Mouse (Mus musculus): ENCODE measurements around the gene Prss36. TPM values are rescaled to one million over a fixed set of nuclear protein-coding genes. Genes with fewer than 3 reads are reported as not detected.

Prss36 gene
- total RNA-seq, 2 experiments from 2014 or later = not detected

Other genes starting within 250 kb of the Prss36 start
- 28.8 and 41.3 TPM in 2 replicates for gene Bcl7c, start 237.8 kb downstream of the Prss36 start, total RNA-seq (2015; ENCODE audit: low replicate concordance)
- gene Bcl7c, start 237.8 kb downstream of the Prss36 start, total RNA-seq (2017; ENCODE audit: low replicate concordance) = 3.8 and 4.3 TPM in 2 replicates
- gene Ctf1, start 234.0 kb downstream of the Prss36 start, total RNA-seq (2015; ENCODE audit: low replicate concordance) = 0.63 TPM in 1 of 2 replicates, not detected in the other
- gene Ctf1, start 234.0 kb downstream of the Prss36 start, total RNA-seq (2017; ENCODE audit: low replicate concordance) = not detected in 2 replicates
- gene Ctf2, start 214.6 kb downstream of the Prss36 start, total RNA-seq (2015; ENCODE audit: low replicate concordance) = not detected in 2 replicates
- not detected in 2 replicates for gene Ctf2, start 214.6 kb downstream of the Prss36 start, total RNA-seq (2017; ENCODE audit: low replicate concordance)
- 2.7 and 6.0 TPM in 2 replicates for gene Fbxl19, start 202.2 kb downstream of the Prss36 start, total RNA-seq (2015; ENCODE audit: low replicate concordance)
- gene Fbxl19, start 202.2 kb downstream of the Prss36 start, total RNA-seq (2017; ENCODE audit: low replicate concordance) = 3.1 and 6.2 TPM in 2 replicates
- gene Orai3, start 176.9 kb downstream of the Prss36 start, total RNA-seq (2015; ENCODE audit: low replicate concordance) = 2.9 and 9.0 TPM in 2 replicates
- gene Orai3, start 176.9 kb downstream of the Prss36 start, total RNA-seq (2017; ENCODE audit: low replicate concordance) = 5.7 and 9.8 TPM in 2 replicates
- gene Setd1a, start 170.1 kb downstream of the Prss36 start, total RNA-seq (2015; ENCODE audit: low replicate concordance) = 3.8 and 18.2 TPM in 2 replicates
- 8.9 and 11.3 TPM in 2 replicates for gene Setd1a, start 170.1 kb downstream of the Prss36 start, total RNA-seq (2017; ENCODE audit: low replicate concordance)
- gene Gm49388, start 161.1 kb downstream of the Prss36 start, total RNA-seq (2015; ENCODE audit: low replicate concordance) = 7.5 TPM in 1 of 2 replicates, not detected in the other
- 2.0 and 5.3 TPM in 2 replicates for gene Gm49388, start 161.1 kb downstream of the Prss36 start, total RNA-seq (2017; ENCODE audit: low replicate concordance)
- gene Hsd3b7, start 146.1 kb downstream of the Prss36 start, total RNA-seq (2015; ENCODE audit: low replicate concordance) = 2.7 and 9.2 TPM in 2 replicates
- gene Hsd3b7, start 146.1 kb downstream of the Prss36 start, total RNA-seq (2017; ENCODE audit: low replicate concordance) = 3.8 and 4.3 TPM in 2 replicates
- 9.8 and 24.9 TPM in 2 replicates for gene Stx4a, start 122.4 kb downstream of the Prss36 start, total RNA-seq (2015; ENCODE audit: low replicate concordance)
- gene Stx4a, start 122.4 kb downstream of the Prss36 start, total RNA-seq (2017; ENCODE audit: low replicate concordance) = 17.0 and 17.9 TPM in 2 replicates
- gene Stx1b, start 122.2 kb downstream of the Prss36 start, total RNA-seq (2015; ENCODE audit: low replicate concordance) = not detected in 2 replicates
- gene Stx1b, start 122.2 kb downstream of the Prss36 start, total RNA-seq (2017; ENCODE audit: low replicate concordance) = not detected in 2 replicates
- 6.7 and 11.1 TPM in 2 replicates for gene Zfp646, start 70.5 kb downstream of the Prss36 start, total RNA-seq (2015; ENCODE audit: low replicate concordance)
- gene Zfp646, start 70.5 kb downstream of the Prss36 start, total RNA-seq (2017; ENCODE audit: low replicate concordance) = 14.4 and 15.4 TPM in 2 replicates
- gene Zfp668, start 69.9 kb downstream of the Prss36 start, total RNA-seq (2015; ENCODE audit: low replicate concordance) = 1.5 and 6.1 TPM in 2 replicates
- gene Zfp668, start 69.9 kb downstream of the Prss36 start, total RNA-seq (2017; ENCODE audit: low replicate concordance) = 2.3 and 7.4 TPM in 2 replicates
- gene Prss53, start 55.8 kb downstream of the Prss36 start, total RNA-seq (2015; ENCODE audit: low replicate concordance) = not detected in 2 replicates
- not detected in 2 replicates for gene Prss53, start 55.8 kb downstream of the Prss36 start, total RNA-seq (2017; ENCODE audit: low replicate concordance)
- gene Gm21974, start 51.3 kb downstream of the Prss36 start, total RNA-seq (2015; ENCODE audit: low replicate concordance) = not detected in 2 replicates
- gene Gm21974, start 51.3 kb downstream of the Prss36 start, total RNA-seq (2017; ENCODE audit: low replicate concordance) = not detected in 2 replicates
- 9.8 and 25.7 TPM in 2 replicates for gene Vkorc1, start 51.1 kb downstream of the Prss36 start, total RNA-seq (2015; ENCODE audit: low replicate concordance)
- 0.94 and 2.5 TPM in 2 replicates for gene Vkorc1, start 51.1 kb downstream of the Prss36 start, total RNA-seq (2017; ENCODE audit: low replicate concordance)
- 25.1 and 43.8 TPM in 2 replicates for gene Bckdk, start 42.6 kb downstream of the Prss36 start, total RNA-seq (2015; ENCODE audit: low replicate concordance)
- gene Bckdk, start 42.6 kb downstream of the Prss36 start, total RNA-seq (2017; ENCODE audit: low replicate concordance) = 12.5 and 12.9 TPM in 2 replicates
- 3.5 and 4.4 TPM in 2 replicates for gene Kat8, start 34.2 kb downstream of the Prss36 start, total RNA-seq (2015; ENCODE audit: low replicate concordance)
- 9.5 and 16.4 TPM in 2 replicates for gene Kat8, start 34.2 kb downstream of the Prss36 start, total RNA-seq (2017; ENCODE audit: low replicate concordance)
- gene Prss8, start 16.6 kb downstream of the Prss36 start, total RNA-seq (2015; ENCODE audit: low replicate concordance) = not detected in 2 replicates
- gene Prss8, start 16.6 kb downstream of the Prss36 start, total RNA-seq (2017; ENCODE audit: low replicate concordance) = not detected in 2 replicates
- gene Fus, start 20.7 kb upstream of the Prss36 start, total RNA-seq (2015; ENCODE audit: low replicate concordance) = 59.6 and 159 TPM in 2 replicates
- gene Fus, start 20.7 kb upstream of the Prss36 start, total RNA-seq (2017; ENCODE audit: low replicate concordance) = 19.3 and 43.4 TPM in 2 replicates
- gene Pycard, start 47.1 kb upstream of the Prss36 start, total RNA-seq (2015; ENCODE audit: low replicate concordance) = 33.6 and 42.6 TPM in 2 replicates
- 3.2 and 3.3 TPM in 2 replicates for gene Pycard, start 47.1 kb upstream of the Prss36 start, total RNA-seq (2017; ENCODE audit: low replicate concordance)
- gene Trim72, start 57.2 kb upstream of the Prss36 start, total RNA-seq (2015; ENCODE audit: low replicate concordance) = not detected in 2 replicates
- gene Trim72, start 57.2 kb upstream of the Prss36 start, total RNA-seq (2017; ENCODE audit: low replicate concordance) = not detected in 2 replicates
- 44.6 and 47.6 TPM in 2 replicates for gene Itgam, start 115.9 kb upstream of the Prss36 start, total RNA-seq (2015; ENCODE audit: low replicate concordance)
- gene Itgam, start 115.9 kb upstream of the Prss36 start, total RNA-seq (2017; ENCODE audit: low replicate concordance) = 46.6 and 54.4 TPM in 2 replicates
- not detected in 2 replicates for gene Gm49368, start 116.0 kb upstream of the Prss36 start, total RNA-seq (2015; ENCODE audit: low replicate concordance)
- gene Gm49368, start 116.0 kb upstream of the Prss36 start, total RNA-seq (2017; ENCODE audit: low replicate concordance) = not detected in 2 replicates
- 0.21 and 0.38 TPM in 2 replicates for gene Itgax, start 182.8 kb upstream of the Prss36 start, total RNA-seq (2015; ENCODE audit: low replicate concordance)
- gene Itgax, start 182.8 kb upstream of the Prss36 start, total RNA-seq (2017; ENCODE audit: low replicate concordance) = 1.4 and 1.5 TPM in 2 replicates
- 3.5 and 7.7 TPM in 2 replicates for gene Itgad, start 207.7 kb upstream of the Prss36 start, total RNA-seq (2015; ENCODE audit: low replicate concordance)
- gene Itgad, start 207.7 kb upstream of the Prss36 start, total RNA-seq (2017; ENCODE audit: low replicate concordance) = 7.4 and 21.2 TPM in 2 replicates

Measured in erythroblast, adult 5-6 weeks (primary cell).